Mouse (Mus musculus) ovary, postnatal 10 days (tissue): ENCODE measurements around the gene Hfe2.
"Not testable (repeated sequence)": the region's sequence is repeated elsewhere in the genome, so short reads cannot be mapped to it uniquely, and the experiment has no call there.

Experiments
- DNase-seq: peaks from one replicate; pipeline ENCODE4 v3.0.0; 2022; ENCODE audit warnings: low spot score

The Hfe2 gene

GRCm38 (mm10) chr3:96496620-96497275, 28.2 kb upstream of the Hfe2 start:
- not testable (repeated sequence) for DNase-seq

DNA sequence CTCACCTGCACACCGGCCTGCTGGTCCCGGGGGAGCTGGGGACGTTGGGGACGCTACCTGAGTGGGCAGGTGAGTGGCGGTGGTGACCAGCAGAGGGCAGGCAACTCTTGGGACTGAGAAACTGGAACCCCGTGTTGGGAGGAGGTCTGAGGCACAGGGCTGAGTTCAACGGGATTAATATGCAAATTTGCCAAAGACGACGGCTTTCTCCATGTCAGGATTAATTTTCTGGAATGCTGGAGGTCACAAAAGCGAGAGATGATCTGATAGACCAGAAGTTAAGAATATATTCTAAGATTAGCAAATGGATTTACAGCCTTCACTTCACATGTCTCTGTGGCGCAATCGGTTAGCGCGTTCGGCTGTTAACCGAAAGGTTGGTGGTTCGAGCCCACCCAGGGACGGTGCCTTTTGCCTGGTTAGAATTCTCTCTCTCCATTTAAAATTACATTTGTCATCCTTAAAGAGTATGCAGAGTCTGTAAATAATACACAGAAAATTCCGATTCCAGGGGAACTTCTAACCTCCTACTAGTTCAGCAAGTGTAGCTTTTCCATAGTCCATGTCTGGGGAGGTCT, 27.4 kb upstream of the Hfe2 start:
- peak; percentile 56 for DNase-seq

GRCm38 (mm10) chr3:96498476-96499245, 26.3 kb upstream of the Hfe2 start:
- no peak for DNase-seq

GRCm38 (mm10) chr3:96499481-96500288, 25.3 kb upstream of the Hfe2 start:
- DNase-seq, result peak; percentile 63

DNA sequence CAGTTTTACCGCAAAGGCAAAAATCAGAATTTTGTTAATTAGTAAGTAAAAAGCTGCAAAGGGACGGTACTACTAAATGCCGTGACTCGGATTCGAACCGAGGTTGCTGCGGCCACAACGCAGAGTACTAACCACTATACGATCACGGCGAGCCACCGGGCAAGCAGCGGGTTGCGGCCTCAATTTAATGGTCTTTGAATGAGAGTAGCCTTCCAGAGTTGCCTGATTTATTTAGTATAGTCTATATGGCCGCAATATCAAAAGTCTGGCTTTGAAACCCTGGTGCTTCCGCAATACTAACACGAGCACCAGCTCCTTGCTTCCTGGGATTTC, 24.7 kb upstream of the Hfe2 start:
- DNase-seq, result peak; percentile 85

DNA sequence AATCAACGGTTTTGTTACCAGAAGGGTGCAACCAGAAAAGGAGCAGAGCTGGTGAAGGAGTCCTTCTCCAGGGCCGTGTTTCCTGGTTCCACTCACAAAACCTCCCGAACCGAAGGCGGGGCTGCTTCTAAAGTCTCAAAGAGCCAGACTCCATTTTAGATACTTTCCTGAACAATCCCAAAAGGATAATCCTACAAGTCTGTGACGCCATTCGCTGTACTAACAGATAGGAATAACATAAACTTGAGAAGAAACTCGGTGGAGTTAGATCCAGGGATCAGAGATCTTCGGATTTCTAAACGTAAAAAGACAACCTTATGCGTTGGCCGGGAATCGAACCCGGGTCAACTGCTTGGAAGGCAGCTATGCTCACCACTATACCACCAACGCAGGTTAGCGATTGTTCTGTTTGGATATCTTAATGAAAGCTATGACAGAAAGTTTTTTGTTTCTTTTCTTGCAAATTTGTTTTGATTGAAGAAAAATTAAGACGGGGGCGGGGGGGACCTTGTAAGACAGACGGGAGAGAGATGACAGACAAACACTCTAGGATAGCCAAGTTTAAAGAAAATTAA, 24.2 kb upstream of the Hfe2 start:
- peak; percentile 81 for DNase-seq

DNA sequence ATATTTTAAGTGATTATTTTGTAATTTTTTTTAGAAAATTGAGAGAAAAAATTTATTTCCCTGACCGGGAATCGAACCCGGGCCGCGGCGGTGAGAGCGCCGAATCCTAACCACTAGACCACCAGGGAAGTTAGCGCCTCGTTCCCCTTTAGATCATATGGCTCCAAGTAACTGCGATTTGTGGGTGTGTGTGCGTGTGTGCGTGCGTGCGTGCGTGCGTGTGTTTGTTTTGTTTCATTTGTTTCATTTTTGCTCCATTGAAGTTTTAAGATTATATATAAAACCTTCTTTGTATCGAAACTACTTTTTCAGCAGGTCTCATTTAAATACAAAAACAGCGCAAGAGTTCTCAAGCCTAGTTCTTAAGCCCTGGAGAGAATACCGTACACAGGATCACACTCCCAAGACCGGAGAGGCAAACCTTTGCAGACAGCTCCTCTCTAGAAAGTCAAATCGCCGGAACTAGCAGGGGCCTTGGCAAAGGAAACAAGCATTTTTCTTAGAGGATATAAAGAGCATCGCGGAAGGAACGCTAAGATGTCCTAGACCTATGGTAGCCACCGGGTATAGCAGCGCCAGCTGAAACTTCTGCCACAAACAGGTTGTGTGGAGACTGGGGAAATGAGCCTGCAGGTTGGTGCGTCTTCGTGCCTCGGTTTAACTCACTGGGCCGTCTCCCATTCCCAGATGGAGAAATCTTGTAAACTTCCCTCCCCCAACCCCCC, 23.4 kb upstream of the Hfe2 start:
- DNase-seq, result peak; percentile 91

GRCm38 (mm10) chr3:96502181-96503082, 22.5 kb upstream of the Hfe2 start:
- no peak for DNase-seq

DNA sequence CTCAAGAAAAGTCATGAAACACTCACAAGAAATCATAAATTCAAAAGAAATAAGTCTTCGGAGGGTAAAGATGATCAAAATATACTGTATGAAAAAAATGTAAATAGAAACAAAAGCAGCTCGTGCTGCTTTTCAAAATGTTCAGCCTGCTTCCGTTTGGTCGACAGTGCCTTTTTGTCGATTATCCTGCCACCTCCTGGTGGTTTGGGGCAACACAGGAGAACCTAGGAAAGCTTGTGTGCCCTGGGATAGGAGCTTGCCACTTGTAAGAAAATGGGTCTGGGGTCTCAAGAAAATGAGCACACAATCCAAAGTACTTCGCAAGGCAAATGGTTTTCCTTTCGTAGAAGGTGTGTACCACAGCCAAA, 21.9 kb upstream of the Hfe2 start:
- peak; percentile 35 for DNase-seq

- no peak for DNase-seq
These were observed 21.0 kb upstream of the Hfe2 start for GRCm38 (mm10) chr3:96503946-96504345.

DNA sequence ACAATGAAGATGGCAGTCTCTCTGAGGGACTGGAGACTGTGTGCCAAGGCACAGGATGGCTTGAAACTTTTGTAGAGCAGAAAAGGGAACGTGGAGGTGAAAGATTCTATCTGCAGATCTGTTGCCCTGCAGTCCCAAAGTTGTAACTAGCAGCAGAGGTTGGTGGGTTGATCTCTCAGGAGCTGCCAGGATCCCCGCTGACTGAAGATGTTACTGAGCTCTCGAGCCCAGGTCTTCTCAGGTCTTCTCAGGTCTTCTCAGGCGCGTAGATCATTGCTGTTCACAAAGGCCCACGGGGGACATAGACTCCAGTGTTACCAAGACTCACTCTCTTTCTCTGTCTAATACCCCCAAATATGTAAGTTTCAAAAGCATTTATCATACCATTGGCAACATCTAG, 20.0 kb upstream of the Hfe2 start:
- DNase-seq, result no peak

DNA sequence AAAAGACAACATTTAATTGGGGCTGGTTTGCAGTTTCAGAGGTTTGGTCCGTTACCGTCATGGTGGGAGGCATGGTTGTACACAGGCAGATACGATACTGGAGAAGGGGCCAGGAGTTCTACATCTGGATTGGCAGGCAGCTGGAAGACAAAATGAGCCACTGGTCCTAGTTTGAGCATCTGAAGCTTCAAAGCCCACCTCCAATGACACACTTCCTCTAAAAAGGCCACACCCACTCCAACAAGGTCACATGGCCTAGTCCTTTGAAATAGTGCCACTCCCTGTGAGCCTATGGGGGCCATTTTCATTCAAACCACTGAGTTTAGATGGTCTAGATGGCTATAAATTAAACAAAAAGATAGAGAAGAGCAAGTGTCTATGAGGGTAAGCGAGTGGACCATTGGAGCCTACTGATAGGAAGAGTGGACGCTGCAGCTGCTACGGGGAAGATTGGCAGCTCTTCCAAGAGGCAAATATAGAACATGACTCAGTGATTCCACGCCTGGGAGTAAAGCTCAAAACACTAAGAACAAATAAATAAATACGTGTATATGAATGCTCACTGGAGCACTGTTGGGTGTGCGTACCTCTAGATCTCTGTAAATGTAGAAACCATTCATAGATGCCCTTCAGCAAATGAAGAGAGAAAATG, 18.4 kb upstream of the Hfe2 start:
- DNase-seq, result no peak

DNA sequence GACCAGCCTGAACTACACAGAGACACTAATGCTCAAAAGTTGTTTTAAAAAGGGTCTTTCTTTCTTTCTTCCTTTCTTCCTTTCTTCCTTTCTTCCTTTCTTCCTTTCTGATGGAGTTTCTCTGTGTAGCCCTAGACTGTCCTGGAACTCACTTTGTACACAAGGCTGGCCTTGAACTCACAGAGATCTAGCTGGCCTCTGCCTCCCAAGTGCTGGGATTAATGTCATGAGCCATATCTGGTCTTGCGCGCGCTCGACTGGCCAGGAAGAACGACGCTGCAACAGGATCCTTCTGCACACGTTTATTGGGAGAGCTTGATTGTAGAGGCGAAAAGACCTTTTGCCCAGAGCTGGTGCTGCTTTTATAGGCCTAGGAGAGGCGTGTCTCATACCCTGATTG, 17.0 kb upstream of the Hfe2 start:
- not testable (repeated sequence) for DNase-seq

DNA sequence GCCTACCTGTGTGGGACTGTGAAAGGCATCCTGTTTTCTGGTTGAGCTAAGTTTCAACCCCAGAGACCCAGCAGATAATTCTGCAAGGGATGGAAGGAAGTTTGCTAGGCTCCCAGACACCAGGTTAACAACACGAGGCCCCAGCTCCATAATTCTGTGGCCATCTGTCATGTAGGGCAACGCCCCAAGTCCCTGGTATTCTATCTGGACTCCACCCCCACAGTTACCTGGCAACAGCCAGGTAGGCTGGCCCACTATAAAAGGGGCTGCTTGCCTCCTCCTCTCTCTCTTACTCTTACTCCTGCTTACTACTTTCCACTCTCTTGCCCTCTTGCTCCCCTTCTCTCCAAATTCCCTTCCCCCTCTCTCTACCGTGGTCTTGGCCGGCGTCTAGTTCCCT, 4.8 kb upstream of the Hfe2 start:
- DNase-seq, result no peak

GRCm38 (mm10) chr3:96522149-96522548, 2.8 kb upstream of the Hfe2 start:
- DNase-seq, result no peak

- no peak for DNase-seq
These were observed 753 bp upstream of the Hfe2 start for GRCm38 (mm10) chr3:96524028-96524810.

DNA sequence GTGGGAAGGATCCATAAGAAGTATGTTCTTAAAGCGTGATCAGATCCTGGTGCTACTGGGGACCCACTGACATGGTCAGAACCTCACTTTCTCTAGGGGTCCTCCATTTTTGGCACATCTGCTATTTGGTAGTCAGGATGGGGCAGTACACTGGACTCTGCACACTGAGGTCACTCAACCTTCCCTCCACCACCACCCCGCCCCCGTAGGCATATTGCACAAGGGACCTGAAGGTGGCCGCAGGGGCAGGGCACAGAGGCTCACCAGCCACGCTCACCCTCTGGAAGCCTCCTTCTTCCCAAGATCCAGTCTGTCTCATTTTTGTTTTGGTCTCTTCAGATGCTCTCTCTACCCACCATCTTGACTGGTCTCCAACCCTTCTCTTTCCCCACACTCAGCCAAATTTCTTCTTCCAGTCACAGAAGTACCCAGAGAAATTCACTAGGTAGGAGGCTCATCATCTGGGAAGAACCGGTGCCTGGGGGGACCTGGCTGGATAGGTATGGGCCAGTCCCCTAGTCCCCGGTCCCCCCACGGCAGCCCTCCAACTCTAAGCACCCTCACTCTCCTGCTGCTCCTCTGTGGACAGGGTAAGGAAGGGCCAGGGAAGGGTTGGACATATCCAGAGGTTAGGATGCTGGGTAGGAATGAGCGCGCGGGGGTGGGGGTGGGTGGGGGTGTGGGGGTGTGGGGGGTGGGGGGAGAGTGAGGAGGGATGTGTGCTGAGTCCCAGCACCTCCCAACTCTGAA, 1.2 kb downstream of the Hfe2 start:
- DNase-seq, result no peak

GRCm38 (mm10) chr3:96526864-96527542, 2.0 kb downstream of the Hfe2 start:
- DNase-seq, result no peak
